Mouse (Mus musculus): ENCODE results near the gene Rpl29.

DNA sequence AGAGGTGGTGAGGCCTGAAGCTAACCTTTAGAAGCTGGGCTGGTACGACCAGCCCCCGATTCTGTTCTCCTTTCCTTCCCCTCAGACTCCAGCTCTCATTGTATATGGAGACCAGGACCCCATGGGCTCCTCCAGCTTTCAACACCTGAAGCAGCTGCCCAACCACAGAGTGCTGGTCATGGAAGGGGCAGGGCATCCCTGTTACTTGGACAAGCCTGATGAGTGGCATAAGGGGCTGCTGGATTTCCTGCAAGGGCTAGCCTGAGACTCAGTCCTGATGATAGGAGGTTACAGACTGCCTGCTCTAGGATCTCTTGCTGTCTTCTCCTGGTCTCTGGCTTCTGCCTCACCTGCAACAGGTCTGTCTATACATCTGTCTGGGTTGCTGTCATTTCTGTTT is 22.6 kb downstream of the Rpl29 start:
- TF ChIP-seq CTCF (IDR thresholded peaks at IDR 0.05; ENCODE audit: low read depth, low read length) (no peak), POLR2A (IDR thresholded peaks at IDR 0.05; ENCODE audit: extremely low read depth, insufficient read depth, low read length) (no peak)

Measured in liver, adult 2 months (tissue).